Mouse (Mus musculus): ENCODE measurements around the gene Ryr3. TPM values are rescaled to one million over a fixed set of nuclear protein-coding genes. Genes with fewer than 3 reads are reported as not detected.
A peak's percentile ranks its signal among the peaks of the same experiment; 100 is the strongest.

Ryr3 gene
- polyA plus RNA-seq (2015; fragmentation: Nextera tagmentation; extraction: Ambion mirVana) = 5.4 and 5.5 TPM in 2 replicates

GRCm38 (mm10) chr2:113216746-113217461, at the start of gene Ryr3:
Gene Ryr3 (minus strand): TSS chr2:113217096.
- no peaks in the 10 kb centered on the region for H3K9me3 ChIP-seq
- WGBS = under 1% methylated on average over 55 of the region's 72 CpGs
- ATAC-seq (replicated peaks) = peak; percentile 96

GRCm38 (mm10) chr2:113238871-113239270, 22.0 kb upstream of the Ryr3 start:
- Histone ChIP-seq H3K9ac (replicated peaks) (no peak overlapping the region), H3K4me2 (replicated peaks) (no peak overlapping the region), H3K36me3 (no peaks in the 10 kb centered on the region), H3K9me3 (no peaks in the 10 kb centered on the region), H3K27me3 (no peaks in the 10 kb centered on the region), H3K4me1 (no peaks in the 10 kb centered on the region), H3K4me3 (no peak overlapping the region), H3K27ac (replicated peaks) (no peak overlapping the region)
- ATAC-seq (replicated peaks) = no peak
- WGBS = 31% methylated on average over 5 of the region's 5 CpGs

More at GRCm38 (mm10) chr2:113216746-113217461, at the start of gene Ryr3:
- peak within 1 kb of the TSS; percentile 74 for H3K9ac ChIP-seq (replicated peaks)
- H3K36me3 ChIP-seq = no peaks in the 10 kb centered on the region
- H3K4me3 ChIP-seq = peak within 1 kb of the TSS; percentile 74
- H3K4me1 ChIP-seq = peaks cover 14% of the 10 kb centered on the region
- peaks cover 7% of the 10 kb centered on the region for H3K27me3 ChIP-seq
- H3K27ac ChIP-seq (replicated peaks) = peak within 1 kb of the TSS; percentile 86
- peak within 1 kb of the TSS; percentile 70 for H3K4me2 ChIP-seq (replicated peaks)

- ATAC-seq (replicated peaks) = peak; percentile 82
- no peak overlapping the region for H3K4me2 ChIP-seq (replicated peaks)
- no peaks in the 10 kb centered on the region for H3K4me1 ChIP-seq
- H3K4me3 ChIP-seq = no peak overlapping the region
- no peaks in the 10 kb centered on the region for H3K9me3 ChIP-seq
- H3K36me3 ChIP-seq = no peaks in the 10 kb centered on the region
- H3K27me3 ChIP-seq = no peaks in the 10 kb centered on the region
- H3K9ac ChIP-seq (replicated peaks) = no peak overlapping the region
- no peak overlapping the region for H3K27ac ChIP-seq (replicated peaks)
- 43% methylated on average over 1 of the region's 1 CpGs for WGBS
Observed at GRCm38 (mm10) chr2:113236993-113237392, 20.1 kb upstream of the Ryr3 start.

- no peak overlapping the region for H3K9ac ChIP-seq (replicated peaks)
- no peaks in the 10 kb centered on the region for H3K9me3 ChIP-seq
- H3K4me1 ChIP-seq = no peaks in the 10 kb centered on the region
- H3K27ac ChIP-seq (replicated peaks) = no peak overlapping the region
- WGBS = 23% methylated on average over 3 of the region's 3 CpGs
- no peak overlapping the region for H3K4me2 ChIP-seq (replicated peaks)
- H3K4me3 ChIP-seq = no peak overlapping the region
- H3K36me3 ChIP-seq = no peaks in the 10 kb centered on the region
- H3K27me3 ChIP-seq = no peaks in the 10 kb centered on the region
- ATAC-seq (replicated peaks) = peak; percentile 64; the same call in 1 of the 2 replicates
Observed at GRCm38 (mm10) chr2:113234559-113234958, 17.7 kb upstream of the Ryr3 start.

GRCm38 (mm10) chr2:113233356-113233755, 16.5 kb upstream of the Ryr3 start:
- Histone ChIP-seq H3K27me3 (no peaks in the 10 kb centered on the region), H3K9me3 (no peaks in the 10 kb centered on the region), H3K36me3 (no peaks in the 10 kb centered on the region), H3K4me1 (no peaks in the 10 kb centered on the region), H3K4me2 (replicated peaks) (no peak overlapping the region), H3K27ac (replicated peaks) (no peak overlapping the region), H3K4me3 (no peak overlapping the region), H3K9ac (replicated peaks) (no peak overlapping the region)
- ATAC-seq (replicated peaks) = no peak
- 51% methylated on average over 3 of the region's 3 CpGs for WGBS

- Histone ChIP-seq H3K9me3 (no peaks in the 10 kb centered on the region), H3K4me3 (peak overlapping the region; percentile 74), H3K36me3 (no peaks in the 10 kb centered on the region), H3K27me3 (peaks cover 7% of the 10 kb centered on the region), H3K4me1 (peaks cover 14% of the 10 kb centered on the region), H3K9ac (replicated peaks) (peak overlapping the region; percentile 74), H3K27ac (replicated peaks) (peak overlapping the region; percentile 86), H3K4me2 (replicated peaks) (peak overlapping the region; percentile 70)
- 2% methylated on average over 23 of the region's 23 CpGs for WGBS
- peak; percentile 7; the same call in 1 of the 2 replicates for ATAC-seq (replicated peaks)
Observed at GRCm38 (mm10) chr2:113216105-113216745, 671 bp downstream of the Ryr3 start.

- no peak overlapping the region for H3K4me3 ChIP-seq
- no peak overlapping the region for H3K27ac ChIP-seq (replicated peaks)
- H3K27me3 ChIP-seq = peaks cover 2% of the 10 kb centered on the region
- no peaks in the 10 kb centered on the region for H3K4me1 ChIP-seq
- H3K9me3 ChIP-seq = no peaks in the 10 kb centered on the region
- no peaks in the 10 kb centered on the region for H3K36me3 ChIP-seq
- no peak overlapping the region for H3K9ac ChIP-seq (replicated peaks)
- ATAC-seq (replicated peaks) = no peak
- 79% methylated on average over 3 of the region's 3 CpGs for WGBS
- no peak overlapping the region for H3K4me2 ChIP-seq (replicated peaks)
Observed at GRCm38 (mm10) chr2:113210023-113210422, 6.9 kb downstream of the Ryr3 start.

- Histone ChIP-seq H3K36me3 (no peaks in the 10 kb centered on the region), H3K27me3 (no peaks in the 10 kb centered on the region), H3K4me2 (replicated peaks) (no peak overlapping the region), H3K9me3 (no peaks in the 10 kb centered on the region), H3K27ac (replicated peaks) (no peak overlapping the region), H3K4me3 (no peak overlapping the region), H3K9ac (replicated peaks) (no peak overlapping the region), H3K4me1 (no peaks in the 10 kb centered on the region)
- no peak for ATAC-seq (replicated peaks)
- WGBS = 94% methylated on average over 9 of the region's 9 CpGs
Observed at GRCm38 (mm10) chr2:113209263-113209662, 7.6 kb downstream of the Ryr3 start.

- no peak overlapping the region for H3K4me2 ChIP-seq (replicated peaks)
- no peaks in the 10 kb centered on the region for H3K9me3 ChIP-seq
- no peaks in the 10 kb centered on the region for H3K4me1 ChIP-seq
- WGBS = 74% methylated on average over 6 of the region's 6 CpGs
- H3K36me3 ChIP-seq = no peaks in the 10 kb centered on the region
- H3K4me3 ChIP-seq = no peak overlapping the region
- H3K9ac ChIP-seq (replicated peaks) = no peak overlapping the region
- ATAC-seq (replicated peaks) = no peak
- no peak overlapping the region for H3K27ac ChIP-seq (replicated peaks)
- H3K27me3 ChIP-seq = no peaks in the 10 kb centered on the region
Observed at GRCm38 (mm10) chr2:113202857-113203256, 14.0 kb downstream of the Ryr3 start.

- no peaks in the 10 kb centered on the region for H3K4me1 ChIP-seq
- H3K4me2 ChIP-seq (replicated peaks) = no peak overlapping the region
- 0 out of 2 replicates have a peak, but pooled peaks have one; percentile 23 for ATAC-seq (replicated peaks)
- H3K9ac ChIP-seq (replicated peaks) = no peak overlapping the region
- WGBS = 96% methylated on average over 2 of the region's 2 CpGs
- H3K36me3 ChIP-seq = no peaks in the 10 kb centered on the region
- no peak overlapping the region for H3K4me3 ChIP-seq
- H3K9me3 ChIP-seq = no peaks in the 10 kb centered on the region
- H3K27ac ChIP-seq (replicated peaks) = no peak overlapping the region
- no peaks in the 10 kb centered on the region for H3K27me3 ChIP-seq
Observed at GRCm38 (mm10) chr2:113199030-113199679, 17.7 kb downstream of the Ryr3 start.

GRCm38 (mm10) chr2:113187158-113187557, 29.7 kb downstream of the Ryr3 start:
- Histone ChIP-seq H3K27me3 (no peaks in the 10 kb centered on the region), H3K36me3 (no peaks in the 10 kb centered on the region), H3K9ac (replicated peaks) (no peak overlapping the region), H3K27ac (replicated peaks) (no peak overlapping the region), H3K4me1 (no peaks in the 10 kb centered on the region), H3K4me3 (no peak overlapping the region), H3K4me2 (replicated peaks) (no peak overlapping the region), H3K9me3 (no peaks in the 10 kb centered on the region)
- ATAC-seq (replicated peaks) = no peak
- WGBS = 75% methylated on average over 6 of the region's 6 CpGs

- H3K36me3 ChIP-seq = no peaks in the 10 kb centered on the region
- no peaks in the 10 kb centered on the region for H3K9me3 ChIP-seq
- WGBS = 52% methylated on average over 5 of the region's 5 CpGs
- H3K4me2 ChIP-seq (replicated peaks) = no peak overlapping the region
- no peak for ATAC-seq (replicated peaks)
- no peaks in the 10 kb centered on the region for H3K4me1 ChIP-seq
- no peak overlapping the region for H3K27ac ChIP-seq (replicated peaks)
- H3K4me3 ChIP-seq = no peak overlapping the region
- no peak overlapping the region for H3K9ac ChIP-seq (replicated peaks)
- H3K27me3 ChIP-seq = no peaks in the 10 kb centered on the region
Observed at GRCm38 (mm10) chr2:113181701-113182100, 35.2 kb downstream of the Ryr3 start.
